Mouse (Mus musculus) thymus, adult 2 months (tissue): ENCODE measurements around the gene Ostc. TPM values are rescaled to one million over a fixed set of nuclear protein-coding genes. Genes with fewer than 3 reads are reported as not detected.

Experiments used
- DNase-seq: peaks from one replicate; pipeline ENCODE4 v3.0.0; 2021
- H3K27ac ChIP-seq: fragments of 200-500 bp; 2 replicates; pipeline ENCODE4 v1.5.1; 2012; ENCODE audit warnings: low read length, control low read depth; ENCODE audit not compliant: control insufficient read depth, insufficient read depth
- H3K27me3 ChIP-seq: fragments of 200-500 bp; 2 replicates; pipeline ENCODE4 v1.6.1; 2012; ENCODE audit warnings: mild to moderate bottlenecking, low read length, moderate library complexity, mixed read lengths; ENCODE audit not compliant: control insufficient read depth, insufficient read depth
- H3K36me3 ChIP-seq: fragments of 200-500 bp; 2 replicates; pipeline ENCODE4 v1.6.1; 2012; ENCODE audit warnings: mild to moderate bottlenecking, low read length, moderate library complexity; ENCODE audit not compliant: control insufficient read depth, insufficient read depth
- H3K4me1 ChIP-seq: fragments of 200-500 bp; replicated peaks from 2 replicates; pipeline ENCODE4 v1.6.1; 2012; ENCODE audit warnings: low read length; ENCODE audit not compliant: control insufficient read depth, insufficient read depth
- H3K4me3 ChIP-seq: fragments of 200-500 bp; 2 replicates; pipeline ENCODE4 v1.5.1; 2012; ENCODE audit warnings: mild to moderate bottlenecking, low read length, control low read depth, moderate library complexity; ENCODE audit not compliant: control insufficient read depth, insufficient read depth
- CTCF ChIP-seq: fragments of 200-500 bp; IDR thresholded peaks from 2 replicates; pipeline ENCODE4 v1.5.1; 2012; ENCODE audit warnings: mild to moderate bottlenecking, control low read depth, low read length, moderate library complexity, borderline replicate concordance; ENCODE audit not compliant: control insufficient read depth, poor library complexity, insufficient read depth; ENCODE audit errors: extremely low read depth
- POLR2A ChIP-seq: fragments of 200-500 bp; IDR thresholded peaks from 2 replicates; pipeline ENCODE4 v1.6.1; 2012; ENCODE audit warnings: mild to moderate bottlenecking, low read length, control low read depth, moderate library complexity; ENCODE audit not compliant: control insufficient read depth, poor library complexity, insufficient read depth; ENCODE audit errors: extremely low read depth
- WGBS: fragments of 180-500 bp; shearing (Covaris S2); methylation state at CpG from one replicate; pipeline ENCODE4 v1.1.7; 2018; 5-methylcytosine and 5-hydroxymethylcytosine counted together
- polyA plus RNA-seq: library from polyadenylated mRNA; depleted of rRNA; stranded (reverse); fragments of >200 nt; gene quantifications from 2 replicates; pipeline ENCODE4 v1.2.3, GENCODE M21; 2012

The Ostc gene
- polyA plus RNA-seq, 1 experiment: 69.1 TPM

GRCm38 (mm10) chr3:130722733-130723478 lies 13.7 kb upstream of the Ostc start:
- no peak overlapping the region for H3K27ac ChIP-seq
- H3K36me3 ChIP-seq: peaks cover 23% of the 10 kb centered on the region
- H3K4me1 ChIP-seq: peaks cover 6% of the 10 kb centered on the region; the same call in 1 of the 2 replicates
- TF ChIP-seq POLR2A (no peak), CTCF (no peak)
- H3K27me3 ChIP-seq: no peaks in the 10 kb centered on the region
- H3K4me3 ChIP-seq: no peak overlapping the region
- DNase-seq: no peak
- WGBS: 92% methylated on average over 11 of the region's 11 CpGs

GRCm38 (mm10) chr3:130720225-130720624 lies 11.0 kb upstream of the Ostc start:
- H3K4me3 ChIP-seq: no peak overlapping the region
- H3K27ac ChIP-seq: no peak overlapping the region

DNA sequence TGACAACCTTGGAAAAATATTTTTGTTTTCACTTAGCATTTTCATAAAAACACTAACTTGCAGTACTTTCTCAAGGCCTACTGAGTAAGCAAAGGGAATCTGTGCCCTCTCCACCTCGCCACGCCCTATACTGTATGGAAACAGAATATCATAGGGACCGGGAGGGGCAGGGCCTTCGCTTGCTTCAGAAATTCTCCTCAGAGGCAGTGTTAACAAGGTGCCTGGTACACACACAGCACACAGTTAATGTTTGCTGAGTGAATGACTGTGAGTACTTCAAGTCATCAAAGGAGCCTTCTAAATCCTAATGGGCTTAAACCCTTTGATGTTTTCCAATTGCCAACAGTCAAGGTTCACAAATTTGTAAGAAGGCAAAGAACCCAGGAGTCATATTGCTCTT lies 9.6 kb upstream of the Ostc start:
- no peak overlapping the region for H3K27ac ChIP-seq
- no peak for DNase-seq
- peaks cover 9% of the 10 kb centered on the region; the same call in 1 of the 2 replicates for H3K4me1 ChIP-seq
- whole genome bisulfite sequencing: 97% methylated on average over 4 of the region's 4 CpGs
- no peaks in the 10 kb centered on the region for H3K27me3 ChIP-seq
- TF ChIP-seq CTCF (no peak), POLR2A (no peak)
- H3K4me3 ChIP-seq: no peak overlapping the region
- no peaks in the 10 kb centered on the region for H3K36me3 ChIP-seq

More at GRCm38 (mm10) chr3:130720225-130720624, 11.0 kb upstream of the Ostc start:
- no peaks in the 10 kb centered on the region for H3K27me3 ChIP-seq
- no peak for TF ChIP-seq CTCF
- no peak for TF ChIP-seq POLR2A
- WGBS: 21% methylated on average over 4 of the region's 4 CpGs
- DNase-seq: no peak
- H3K4me1 ChIP-seq: peaks cover 6% of the 10 kb centered on the region; the same call in 1 of the 2 replicates
- H3K36me3 ChIP-seq: no peaks in the 10 kb centered on the region; the same call in 1 of the 2 replicates

DNA sequence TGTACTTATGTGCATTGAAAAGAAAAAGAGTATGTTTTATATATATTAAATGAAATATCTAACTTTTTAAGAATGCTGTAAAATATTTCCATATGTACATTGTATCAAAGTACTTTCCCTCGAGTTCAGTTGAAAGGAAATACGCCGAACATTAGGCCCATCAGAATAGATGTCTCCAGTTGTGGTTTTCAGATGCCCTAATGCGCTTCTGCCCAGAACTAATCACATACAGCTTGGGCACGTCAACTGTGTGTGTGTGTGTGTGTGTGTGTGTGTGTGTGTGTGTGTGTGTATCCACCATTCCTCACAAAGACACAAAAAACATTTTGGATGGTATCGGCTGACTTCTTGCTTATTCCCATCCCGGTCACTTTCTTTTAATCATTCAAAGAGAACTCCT lies 7.3 kb upstream of the Ostc start:
- H3K36me3 ChIP-seq: no peaks in the 10 kb centered on the region
- H3K27me3 ChIP-seq: no peaks in the 10 kb centered on the region
- TF ChIP-seq POLR2A: no peak
- WGBS: 87% methylated on average over 7 of the region's 7 CpGs
- no peak overlapping the region for H3K4me3 ChIP-seq
- DNase-seq: no peak
- no peak overlapping the region for H3K27ac ChIP-seq
- peaks cover 9% of the 10 kb centered on the region; the same call in 1 of the 2 replicates for H3K4me1 ChIP-seq

GRCm38 (mm10) chr3:130714775-130715568 lies 5.7 kb upstream of the Ostc start:
- TF ChIP-seq CTCF: no peak
- TF ChIP-seq POLR2A: no peak
- Histone ChIP-seq H3K36me3 (no peaks in the 10 kb centered on the region), H3K27me3 (no peaks in the 10 kb centered on the region), H3K27ac (peak overlapping the region; percentile 41; the same call in 1 of the 2 replicates), H3K4me3 (peak overlapping the region; percentile 10; the same call in 1 of the 2 replicates), H3K4me1 (0 out of 2 replicates have a peak, but pooled peaks cover 3% of the 10 kb centered on the region)
- WGBS: 11% methylated on average over 22 of the region's 22 CpGs
- peak; percentile 79 for DNase-seq

DNA sequence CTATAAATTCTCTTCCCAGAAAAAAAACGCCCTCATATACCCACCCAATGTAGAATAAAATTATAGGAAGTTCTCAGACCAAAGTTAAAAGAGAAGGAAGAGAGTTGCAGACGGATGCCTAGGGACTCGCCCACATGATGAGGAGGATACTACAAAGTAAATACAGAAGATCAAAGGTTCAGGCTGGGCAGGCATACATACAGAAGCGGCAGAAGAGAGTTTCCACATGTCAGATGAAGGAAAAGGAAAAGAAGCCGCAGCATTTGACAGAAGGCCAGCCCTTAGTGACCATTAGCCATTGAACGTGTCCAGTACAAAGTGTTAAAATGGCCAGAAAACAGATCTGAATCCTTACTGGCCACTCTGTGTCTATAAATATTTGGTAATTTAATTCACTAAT lies 3.6 kb upstream of the Ostc start:
- no peaks in the 10 kb centered on the region for H3K36me3 ChIP-seq
- no peak for TF ChIP-seq POLR2A
- TF ChIP-seq CTCF: no peak
- 48% methylated on average over 6 of the region's 6 CpGs for WGBS

GRCm38 (mm10) chr3:130710103-130710502 lies 859 bp upstream of the Ostc start:
- H3K4me1 ChIP-seq: peaks cover 6% of the 10 kb centered on the region
- no peak for TF ChIP-seq CTCF
- no peak for TF ChIP-seq POLR2A
- no peaks in the 10 kb centered on the region for H3K36me3 ChIP-seq
- no peak for DNase-seq
- WGBS: 66% methylated on average over 7 of the region's 7 CpGs
- no peak overlapping the region for H3K27ac ChIP-seq
- no peak overlapping the region for H3K4me3 ChIP-seq
- H3K27me3 ChIP-seq: no peaks in the 10 kb centered on the region

More for the DNA sequence above, 3.6 kb upstream of the Ostc start:
- Histone ChIP-seq H3K4me1 (peaks cover 4% of the 10 kb centered on the region), H3K27me3 (no peaks in the 10 kb centered on the region), H3K27ac (no peak overlapping the region), H3K4me3 (no peak overlapping the region)
- DNase-seq: no peak
